Mouse (Mus musculus): ENCODE measurements around the gene Pld3.

- TF ChIP-seq POLR2A (IDR thresholded peaks at IDR 0.05; ENCODE audit: extremely low read depth, insufficient read depth, low read length) (no peak), CTCF (IDR thresholded peaks at IDR 0.05; ENCODE audit: low read depth, low read length) (no peak)
Observed at GRCm38 (mm10) chr7:27490227-27490542, 62.8 kb downstream of the Pld3 start.
